Mouse (Mus musculus): ENCODE data around the gene Tap2.
A peak's percentile ranks its signal among the peaks of the same experiment; 100 is the strongest.
"Not testable (repeated sequence)": the region's sequence is repeated elsewhere in the genome, so short reads cannot be mapped to it uniquely, and the experiment has no call there.

The Tap2 gene

GRCm38 (mm10) chr17:34215176-34215575 is 11.8 kb downstream of the Tap2 start:
- DNase-seq (ENCODE audit: low spot score): no peak

- no peak for DNase-seq (ENCODE audit: low spot score)
Measured at GRCm38 (mm10) chr17:34217216-34217928, 14.0 kb downstream of the Tap2 start.

GRCm38 (mm10) chr17:34217986-34218385 is 14.7 kb downstream of the Tap2 start:
- no peak for DNase-seq (ENCODE audit: low spot score)

- no peak for DNase-seq (ENCODE audit: low spot score)
Measured at GRCm38 (mm10) chr17:34218675-34219074, 15.3 kb downstream of the Tap2 start.

- peak; percentile 41 for DNase-seq (ENCODE audit: low spot score)
Measured at GRCm38 (mm10) chr17:34219096-34219495, 15.8 kb downstream of the Tap2 start.

GRCm38 (mm10) chr17:34219801-34220200 is 16.5 kb downstream of the Tap2 start:
- DNase-seq (ENCODE audit: low spot score): not testable (repeated sequence)

GRCm38 (mm10) chr17:34220401-34220800 is 17.1 kb downstream of the Tap2 start:
- not testable (repeated sequence) for DNase-seq (ENCODE audit: low spot score)

- DNase-seq (ENCODE audit: low spot score): no peak
Measured at GRCm38 (mm10) chr17:34224816-34225215, 21.5 kb downstream of the Tap2 start.

- no peak for DNase-seq (ENCODE audit: low spot score)
Measured at GRCm38 (mm10) chr17:34225426-34225825, 22.1 kb downstream of the Tap2 start.

- not testable (repeated sequence) for DNase-seq (ENCODE audit: low spot score)
Measured at GRCm38 (mm10) chr17:34225911-34226310, 22.6 kb downstream of the Tap2 start.

- not testable (repeated sequence) for DNase-seq (ENCODE audit: low spot score)
Measured at GRCm38 (mm10) chr17:34230971-34231370, 27.6 kb downstream of the Tap2 start.

GRCm38 (mm10) chr17:34232021-34232420 is 28.7 kb downstream of the Tap2 start:
- not testable (repeated sequence) for DNase-seq (ENCODE audit: low spot score)

GRCm38 (mm10) chr17:34234926-34235325 is 31.6 kb downstream of the Tap2 start:
- peak; percentile 72 for DNase-seq (ENCODE audit: low spot score)

GRCm38 (mm10) chr17:34236691-34237090 is 33.4 kb downstream of the Tap2 start:
- DNase-seq (ENCODE audit: low spot score): no peak

- no peak for DNase-seq (ENCODE audit: low spot score)
Measured at GRCm38 (mm10) chr17:34237741-34238140, 34.4 kb downstream of the Tap2 start.

- DNase-seq (ENCODE audit: low spot score): peak; percentile 28
Measured at GRCm38 (mm10) chr17:34238706-34239105, 35.4 kb downstream of the Tap2 start, which contains the start of gene H2-Ob. Gene H2-Ob, plus strand, starts transcription at chr17:34238903.

GRCm38 (mm10) chr17:34239601-34240041 is 36.3 kb downstream of the Tap2 start:
- peak; percentile 44 for DNase-seq (ENCODE audit: low spot score)

- no peak for DNase-seq (ENCODE audit: low spot score)
Measured at GRCm38 (mm10) chr17:34240366-34240765, 37.0 kb downstream of the Tap2 start.

- no peak for DNase-seq (ENCODE audit: low spot score)
Measured at GRCm38 (mm10) chr17:34240916-34241315, 37.6 kb downstream of the Tap2 start.

- DNase-seq (ENCODE audit: low spot score): no peak
Measured at GRCm38 (mm10) chr17:34244656-34245055, 41.3 kb downstream of the Tap2 start.

- DNase-seq (ENCODE audit: low spot score): no peak
Measured at GRCm38 (mm10) chr17:34247047-34247446, 43.7 kb downstream of the Tap2 start.

GRCm38 (mm10) chr17:34248764-34249163 is 45.4 kb downstream of the Tap2 start:
- DNase-seq (ENCODE audit: low spot score): no peak

GRCm38 (mm10) chr17:34249361-34249760 is 46.0 kb downstream of the Tap2 start:
- DNase-seq (ENCODE audit: low spot score): no peak

- no peak for DNase-seq (ENCODE audit: low spot score)
Measured at GRCm38 (mm10) chr17:34249878-34250277, 46.6 kb downstream of the Tap2 start.
